ENCODE assay signal across 8 mouse cellular contexts in genomic region chr3:83946848-83947247, GRCm38 (mm10).
DNase-seq lines count a peak whose midpoint lies in the region; ATAC-seq and TF ChIP-seq lines count a peak whose summit lies in the region.

No protein-coding gene starts in this region.

- no peak overlapping the region for H3K4me3 ChIP-seq in heart, embryonic 10.5 days
- no peak overlapping the region for H3K4me3 ChIP-seq in lung, postnatal 0 days (ENCODE audit: low read depth, low read length)
- H3K4me3 ChIP-seq in lung, adult 2 months (replicated peaks; ENCODE audit: extremely low read depth, low read depth, low read length) = no peak overlapping the region

- no peak for TF ChIP-seq POLR2A in lung, adult 2 months (IDR thresholded peaks at IDR 0.05; ENCODE audit: borderline replicate concordance, extremely low read depth, low read depth, low read length)

- no peak overlapping the region for H3K4me2 ChIP-seq in lung, postnatal 0 days (replicated peaks; ENCODE audit: low read depth, low read length)

- peak; percentile 2 for DNase-seq in heart, adult 11 months
- no peak for DNase-seq in heart, embryonic 10.5 days (ENCODE audit: low spot score)
- peak; percentile 70 for DNase-seq in lung, postnatal 0 days (ENCODE audit: low spot score)
- DNase-seq in lung, adult 2 months = no peak
- peak; percentile 26 for DNase-seq in brain, adult 2 months (ENCODE audit: low read depth, low spot score)
- DNase-seq in naive thymus-derived CD4-positive, alpha-beta T cell, adult 2 months (ENCODE audit: low read depth) = peak; percentile 58
- no peak for DNase-seq in MN1 (ENCODE audit: low spot score)
- no peak for DNase-seq in right cerebral cortex, postnatal 10 days (ENCODE audit: low spot score in 2 of 2)

- peak; percentile 44 for ATAC-seq in lung, postnatal 0 days

- H3K36me3 ChIP-seq in heart, embryonic 10.5 days = 0 out of 2 replicates have a peak, but pooled peaks cover 7% of the 10 kb centered on the region
- no peaks in the 10 kb centered on the region for H3K36me3 ChIP-seq in lung, postnatal 0 days (ENCODE audit: insufficient read depth, low read length)

- no peak for TF ChIP-seq EP300 in lung, postnatal 0 days (IDR thresholded peaks at IDR 0.05)

- TF ChIP-seq CTCF in lung, postnatal 0 days (IDR thresholded peaks at IDR 0.05) = peak; percentile 67
- no peak for TF ChIP-seq CTCF in lung, adult 2 months (IDR thresholded peaks at IDR 0.05; ENCODE audit: insufficient read depth, low read length)

- H3K4me1 ChIP-seq in heart, embryonic 10.5 days = peaks cover 21% of the 10 kb centered on the region
- H3K4me1 ChIP-seq in lung, postnatal 0 days (ENCODE audit: insufficient read depth, low read depth, low read length) = no peaks in the 10 kb centered on the region
- no peaks in the 10 kb centered on the region for H3K4me1 ChIP-seq in lung, adult 2 months (ENCODE audit: control insufficient read depth, insufficient read depth, low read length)

- WGBS in heart, embryonic 10.5 days = 62% methylated on average over 1 of the region's 1 CpGs
- 60% methylated on average over 1 of the region's 1 CpGs for WGBS in lung, postnatal 0 days
- WGBS in lung, adult 2 months = 52% methylated on average over 1 of the region's 1 CpGs

- no peak overlapping the region for H3K27ac ChIP-seq in heart, embryonic 10.5 days
- no peak overlapping the region for H3K27ac ChIP-seq in lung, postnatal 0 days (ENCODE audit: low read length)

- H3K9ac ChIP-seq in lung, postnatal 0 days (replicated peaks; ENCODE audit: low read depth) = no peak overlapping the region

- H3K9me3 ChIP-seq in heart, embryonic 10.5 days = no peaks in the 10 kb centered on the region
- no peaks in the 10 kb centered on the region for H3K9me3 ChIP-seq in lung, postnatal 0 days (ENCODE audit: low read length)

- H3K27me3 ChIP-seq in heart, embryonic 10.5 days (ENCODE audit: insufficient read depth, poor library complexity, severe bottlenecking) = no peaks in the 10 kb centered on the region
- no peaks in the 10 kb centered on the region for H3K27me3 ChIP-seq in lung, postnatal 0 days (replicated peaks; ENCODE audit: insufficient read depth, low read length)

Comparison
In these comparisons a context has a peak if more than half of its experiments do, and no peak if none do; other contexts are left out.
1. DNase-seq: peak in heart, adult 11 months (single experiment), lung, postnatal 0 days (single experiment), brain, adult 2 months (single experiment) and naive thymus-derived CD4-positive, alpha-beta T cell, adult 2 months (single experiment); none in heart, embryonic 10.5 days (single experiment), lung, adult 2 months (single experiment), MN1 (single experiment) and right cerebral cortex, postnatal 10 days (0 of 2).